In the genomic region with DNA sequence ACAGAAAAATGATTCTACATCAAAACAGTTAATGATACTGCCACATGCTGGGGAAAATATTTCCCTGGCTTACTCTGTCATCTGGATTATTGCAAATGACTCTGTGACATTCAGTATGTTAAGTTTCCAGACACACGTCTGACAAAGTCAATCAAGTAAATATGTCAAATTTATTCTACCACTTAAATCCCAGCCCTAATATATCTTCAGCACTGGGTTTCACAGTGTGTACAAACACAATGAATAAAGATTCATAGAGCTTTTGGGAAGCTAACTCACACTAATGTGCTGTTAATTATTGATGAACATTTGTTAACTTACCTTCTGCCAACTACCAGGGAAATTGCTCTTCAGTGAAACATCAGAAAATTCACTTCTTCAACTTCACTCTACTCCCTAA, we compare ENCODE assay signal across 24 mouse cellular contexts.
A peak's percentile ranks its signal among the peaks of the same experiment; 100 is the strongest.
DNase-seq lines count a peak whose midpoint lies in the region; ATAC-seq and TF ChIP-seq lines count a peak whose summit lies in the region.
"Had no signal": no experiment of that assay in that cellular context is flagged by ENCODE, and none has a peak within 500 bp of the region (broad histone marks: within the 10 kb centered on the region; RNA-seq: fewer than 3 reads in every experiment).

No protein-coding gene starts in this region.

- H3K4me2 ChIP-seq in forebrain, embryonic 14.5 days (ENCODE audit: low read length): no peak overlapping the region
- no peak overlapping the region for H3K4me2 ChIP-seq in forebrain, embryonic 16.5 days (ENCODE audit: low read length)
- H3K4me2 ChIP-seq in forebrain, embryonic 12.5 days: no peak overlapping the region
- H3K4me2 ChIP-seq: embryonic facial prominence, embryonic 13.5 days; embryonic facial prominence, embryonic 15.5 days had no signal

- no peak for TF ChIP-seq POLR2A in brain, embryonic 14.5 days (IDR thresholded peaks at IDR 0.05; ENCODE audit: borderline replicate concordance, extremely low read depth, insufficient read depth, insufficient read length, poor library complexity, severe bottlenecking)

- peak; percentile 20 for DNase-seq in forebrain, embryonic 14.5 days (ENCODE audit: low spot score)
- no peak for DNase-seq in forebrain, embryonic 10.5 days (ENCODE audit: extremely low spot score, low spot score)
- peak; percentile 29 for DNase-seq in brain, embryonic 14.5 days (ENCODE audit: low read depth)
- DNase-seq: adrenal gland, adult 8-10 months; adrenal gland, postnatal 14 days; adrenal gland, postnatal 36 days; B cell, adult 2 months; cerebellum, adult 11 months; cerebellum, adult 18-20 months; cerebellum, adult 8-10 months; cerebellum, adult 9-11 months; cerebellum, postnatal 14 days; cerebellum, postnatal 36 days; embryo, embryonic 11 days had no signal

- no peak; the same call in 1 of the 2 replicates for ATAC-seq in forebrain, embryonic 14.5 days
- peak; percentile 63 for ATAC-seq in forebrain, embryonic 16.5 days
- ATAC-seq in forebrain, embryonic 12.5 days (ENCODE audit: low FRiP score): no peak
- ATAC-seq: activated CD4-positive, CD25-positive, alpha-beta regulatory T cell, adult 4 months; CD4-positive, CD25-positive, alpha-beta regulatory T cell, adult 4 months; Patski had no signal

- no peak overlapping the region for H3K27ac ChIP-seq in forebrain, embryonic 14.5 days (ENCODE audit: low read depth, low read length)
- no peak overlapping the region for H3K27ac ChIP-seq in forebrain, embryonic 10.5 days
- no peak overlapping the region for H3K27ac ChIP-seq in forebrain, embryonic 16.5 days (ENCODE audit: low read length)
- H3K27ac ChIP-seq in forebrain, embryonic 12.5 days: no peak overlapping the region
- H3K27ac ChIP-seq: embryonic facial prominence, embryonic 13.5 days; embryonic facial prominence, embryonic 15.5 days had no signal

- H3K9ac ChIP-seq in forebrain, embryonic 14.5 days (ENCODE audit: low read length): no peak overlapping the region
- no peak overlapping the region for H3K9ac ChIP-seq in forebrain, embryonic 16.5 days (replicated peaks; ENCODE audit: low read depth, low read length)
- no peak overlapping the region for H3K9ac ChIP-seq in forebrain, embryonic 12.5 days
- H3K9ac ChIP-seq: embryonic facial prominence, embryonic 13.5 days; embryonic facial prominence, embryonic 15.5 days had no signal

- no peaks in the 10 kb centered on the region for H3K4me1 ChIP-seq in forebrain, embryonic 14.5 days (ENCODE audit: control insufficient read depth, insufficient read depth, low read length)
- no peaks in the 10 kb centered on the region for H3K4me1 ChIP-seq in forebrain, embryonic 10.5 days
- H3K4me1 ChIP-seq in forebrain, embryonic 16.5 days (replicated peaks; ENCODE audit: control insufficient read depth, insufficient read depth, low read length): no peaks in the 10 kb centered on the region
- H3K4me1 ChIP-seq in forebrain, embryonic 12.5 days: no peaks in the 10 kb centered on the region
- H3K4me1 ChIP-seq: embryonic facial prominence, embryonic 13.5 days; embryonic facial prominence, embryonic 15.5 days had no signal

- no peaks in the 10 kb centered on the region for H3K9me3 ChIP-seq in forebrain, embryonic 14.5 days (replicated peaks; ENCODE audit: control insufficient read depth, low read length)
- no peaks in the 10 kb centered on the region for H3K9me3 ChIP-seq in forebrain, embryonic 10.5 days
- H3K9me3 ChIP-seq in forebrain, embryonic 16.5 days (ENCODE audit: control insufficient read depth, low read length): no peaks in the 10 kb centered on the region
- H3K9me3 ChIP-seq in forebrain, embryonic 12.5 days: no peaks in the 10 kb centered on the region
- H3K9me3 ChIP-seq: embryonic facial prominence, embryonic 13.5 days; embryonic facial prominence, embryonic 15.5 days had no signal

- H3K4me3 ChIP-seq in forebrain, embryonic 14.5 days (ENCODE audit: low read depth, low read length): no peak overlapping the region
- no peak overlapping the region for H3K4me3 ChIP-seq in forebrain, embryonic 10.5 days
- H3K4me3 ChIP-seq in forebrain, embryonic 16.5 days (replicated peaks; ENCODE audit: low read length): no peak overlapping the region
- no peak overlapping the region for H3K4me3 ChIP-seq in forebrain, embryonic 12.5 days (replicated peaks)
- H3K4me3 ChIP-seq: embryonic facial prominence, embryonic 13.5 days; embryonic facial prominence, embryonic 15.5 days; erythroblast, embryonic 14.5 days had no signal

- no peaks in the 10 kb centered on the region for H3K36me3 ChIP-seq in forebrain, embryonic 14.5 days (ENCODE audit: control insufficient read depth, insufficient read depth, low read length)
- H3K36me3 ChIP-seq in forebrain, embryonic 10.5 days (replicated peaks): no peaks in the 10 kb centered on the region
- no peaks in the 10 kb centered on the region for H3K36me3 ChIP-seq in forebrain, embryonic 16.5 days (ENCODE audit: control insufficient read depth, insufficient read depth)
- H3K36me3 ChIP-seq in forebrain, embryonic 12.5 days (replicated peaks): no peaks in the 10 kb centered on the region
- H3K36me3 ChIP-seq: embryonic facial prominence, embryonic 13.5 days; embryonic facial prominence, embryonic 15.5 days; G1E had no signal

- no peak for TF ChIP-seq CTCF in brain, embryonic 14.5 days (IDR thresholded peaks at IDR 0.05; ENCODE audit: borderline replicate concordance, extremely low read depth, insufficient read depth, insufficient read length)

- H3K27me3 ChIP-seq in forebrain, embryonic 14.5 days (replicated peaks; ENCODE audit: control insufficient read depth, insufficient read depth, low read length): no peaks in the 10 kb centered on the region
- H3K27me3 ChIP-seq in forebrain, embryonic 10.5 days (ENCODE audit: poor library complexity, severe bottlenecking): no peaks in the 10 kb centered on the region
- H3K27me3 ChIP-seq in forebrain, embryonic 16.5 days (replicated peaks; ENCODE audit: control insufficient read depth, insufficient read depth, low read length): no peaks in the 10 kb centered on the region
- H3K27me3 ChIP-seq in forebrain, embryonic 12.5 days: no peaks in the 10 kb centered on the region
- H3K27me3 ChIP-seq: CH12.LX; embryonic facial prominence, embryonic 13.5 days; embryonic facial prominence, embryonic 15.5 days; Patski had no signal

- 72% methylated on average over 1 of the region's 1 CpGs for WGBS in forebrain, embryonic 14.5 days
- WGBS in forebrain, embryonic 10.5 days: 94% methylated on average over 1 of the region's 1 CpGs
- 49% methylated on average over 1 of the region's 1 CpGs for WGBS in forebrain, embryonic 16.5 days
- 90% methylated on average over 1 of the region's 1 CpGs for WGBS in forebrain, embryonic 12.5 days
